Mouse (Mus musculus) embryo, embryonic 10.5 days (tissue): ENCODE measurements around the gene Ensa.
"Not testable (repeated sequence)": the region's sequence is repeated elsewhere in the genome, so short reads cannot be mapped to it uniquely, and the experiment has no call there.

Experiments used
- DNase-seq: peaks from one replicate; pipeline ENCODE4 v3.0.0-alpha.2; 2015; ENCODE audit warnings: low spot score

Gene Ensa

GRCm38 (mm10) chr3:95624628-95625503 lies at the start of gene Ensa:
Ensa (plus strand) TSS chr3:95624993.
- peak; percentile 100 for DNase-seq

- DNase-seq, result no peak
These were observed 36.8 kb upstream of the Ensa start for GRCm38 (mm10) chr3:95587754-95588603.

GRCm38 (mm10) chr3:95588604-95589086 lies 36.1 kb upstream of the Ensa start, which contains the start of gene Golph3l:
Golph3l (plus strand) TSS chr3:95588934.
- peak; percentile 98 for DNase-seq

- DNase-seq, result no peak
These were observed 26.1 kb upstream of the Ensa start for GRCm38 (mm10) chr3:95598734-95599133.

GRCm38 (mm10) chr3:95601287-95601686 lies 23.5 kb upstream of the Ensa start:
- DNase-seq, result no peak

GRCm38 (mm10) chr3:95606096-95606495 lies 18.7 kb upstream of the Ensa start:
- DNase-seq, result no peak

- DNase-seq, result no peak
These were observed 15.6 kb upstream of the Ensa start for GRCm38 (mm10) chr3:95609195-95609594.

GRCm38 (mm10) chr3:95613996-95614395 lies 10.8 kb upstream of the Ensa start:
- DNase-seq, result no peak

GRCm38 (mm10) chr3:95618511-95618910 lies 6.3 kb upstream of the Ensa start:
- no peak for DNase-seq

- no peak for DNase-seq
These were observed 3.6 kb upstream of the Ensa start for GRCm38 (mm10) chr3:95621241-95621640.

GRCm38 (mm10) chr3:95622421-95622820 lies 2.4 kb upstream of the Ensa start:
- not testable (repeated sequence) for DNase-seq

GRCm38 (mm10) chr3:95623551-95623950 lies 1.2 kb upstream of the Ensa start:
- DNase-seq, result peak; percentile 21

- not testable (repeated sequence) for DNase-seq
These were observed 740 bp upstream of the Ensa start for GRCm38 (mm10) chr3:95623991-95624515.

GRCm38 (mm10) chr3:95627763-95628162 lies 3.0 kb downstream of the Ensa start:
- no peak for DNase-seq

GRCm38 (mm10) chr3:95629755-95630154 lies 5.0 kb downstream of the Ensa start:
- no peak for DNase-seq

- no peak for DNase-seq
These were observed 6.1 kb downstream of the Ensa start for GRCm38 (mm10) chr3:95630856-95631255.

GRCm38 (mm10) chr3:95631304-95631703 lies 6.5 kb downstream of the Ensa start:
- DNase-seq, result no peak

- DNase-seq, result peak; percentile 48
These were observed 8.1 kb downstream of the Ensa start for GRCm38 (mm10) chr3:95632648-95633588.

GRCm38 (mm10) chr3:95635636-95636035 lies 10.8 kb downstream of the Ensa start:
- no peak for DNase-seq

- no peak for DNase-seq
These were observed 11.3 kb downstream of the Ensa start for GRCm38 (mm10) chr3:95636072-95636471.

GRCm38 (mm10) chr3:95639694-95640093 lies 14.9 kb downstream of the Ensa start:
- no peak for DNase-seq
